Mouse (Mus musculus): ENCODE data around the gene Ddost.
"Not testable (repeated sequence)": the region's sequence is repeated elsewhere in the genome, so short reads cannot be mapped to it uniquely, and the experiment has no call there.

Ddost gene

DNA sequence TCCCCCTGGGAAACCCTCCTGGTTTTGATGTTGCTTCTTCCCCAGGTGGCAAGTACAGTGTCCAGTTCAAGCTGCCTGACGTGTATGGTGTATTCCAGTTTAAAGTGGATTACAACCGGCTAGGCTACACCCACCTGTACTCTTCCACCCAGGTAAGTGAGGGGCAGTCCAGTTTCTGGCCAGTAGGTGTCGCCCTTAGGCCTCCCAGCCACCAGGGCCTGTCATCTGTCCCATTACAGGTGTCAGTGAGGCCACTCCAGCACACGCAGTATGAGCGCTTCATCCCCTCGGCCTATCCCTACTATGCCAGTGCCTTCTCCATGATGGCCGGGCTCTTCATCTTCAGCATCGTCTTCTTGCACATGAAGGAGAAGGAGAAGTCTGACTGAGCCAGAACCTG, 7.1 kb downstream of the Ddost start:
- in situ Hi-C loops (cut with MboI, MseI), result no loop called here

DNA sequence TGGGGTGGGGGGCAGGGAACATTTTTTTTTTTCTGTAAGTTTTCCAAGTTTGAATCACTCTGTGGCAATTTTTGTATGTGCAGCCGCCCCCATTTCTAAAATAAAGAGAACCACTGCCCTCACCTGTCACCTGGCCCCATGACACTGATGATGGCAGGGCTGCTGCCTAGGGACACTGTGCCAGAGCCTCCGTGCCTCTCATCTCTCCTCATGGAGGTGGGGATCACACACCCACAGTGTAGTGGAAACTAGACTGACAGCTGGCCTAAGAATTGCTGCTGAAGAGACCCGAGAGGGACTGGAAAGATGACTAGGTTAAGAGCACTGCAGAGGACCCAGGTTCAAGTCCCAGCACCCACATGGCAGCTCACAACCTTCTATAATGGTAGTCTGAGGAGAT, 7.6 kb downstream of the Ddost start:
- in situ Hi-C loops (cut with MboI, MseI), result no loop called here

DNA sequence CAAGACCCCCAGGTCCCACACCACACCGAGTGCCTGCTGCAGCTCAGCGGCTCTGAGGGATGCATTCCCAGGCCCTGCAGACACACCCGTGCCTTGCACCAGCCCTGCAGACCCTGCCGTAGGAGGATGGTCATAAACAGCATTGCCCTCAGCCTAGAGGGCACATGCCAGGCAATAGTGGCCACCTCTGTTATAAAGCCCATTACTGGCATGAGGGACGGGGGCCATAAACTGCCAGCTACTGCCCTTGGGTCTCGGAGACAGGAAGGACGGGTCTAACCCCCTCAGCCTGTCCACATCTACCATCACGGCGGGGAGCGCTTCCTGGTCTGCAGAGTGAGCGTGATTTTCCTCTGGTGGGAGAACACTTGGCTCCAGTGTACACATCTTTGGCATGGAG, 8.5 kb downstream of the Ddost start:
- in situ Hi-C loops (cut with MboI, MseI), result no loop called here

DNA sequence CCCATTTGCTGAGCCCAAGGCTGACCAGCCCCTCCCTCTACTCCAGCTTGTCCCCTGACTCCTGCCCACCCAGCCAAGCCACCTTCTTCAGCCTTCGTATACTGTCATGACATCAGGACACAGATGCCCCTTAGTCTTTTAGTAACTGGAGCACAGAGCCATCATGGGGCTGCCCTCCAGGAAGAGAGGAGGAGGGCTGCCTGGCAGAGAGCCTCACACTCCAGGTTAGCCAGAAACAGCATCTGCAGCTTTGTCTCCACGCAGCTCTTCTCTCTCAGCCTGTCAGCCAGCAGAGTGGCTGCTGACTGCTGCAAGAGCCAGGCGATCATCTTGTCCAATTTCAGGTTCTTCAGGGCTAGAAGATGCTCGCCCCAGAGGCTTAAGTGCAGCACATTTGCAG, 9.3 kb downstream of the Ddost start:
- in situ Hi-C loops (cut with MboI, MseI), result no loop called here

DNA sequence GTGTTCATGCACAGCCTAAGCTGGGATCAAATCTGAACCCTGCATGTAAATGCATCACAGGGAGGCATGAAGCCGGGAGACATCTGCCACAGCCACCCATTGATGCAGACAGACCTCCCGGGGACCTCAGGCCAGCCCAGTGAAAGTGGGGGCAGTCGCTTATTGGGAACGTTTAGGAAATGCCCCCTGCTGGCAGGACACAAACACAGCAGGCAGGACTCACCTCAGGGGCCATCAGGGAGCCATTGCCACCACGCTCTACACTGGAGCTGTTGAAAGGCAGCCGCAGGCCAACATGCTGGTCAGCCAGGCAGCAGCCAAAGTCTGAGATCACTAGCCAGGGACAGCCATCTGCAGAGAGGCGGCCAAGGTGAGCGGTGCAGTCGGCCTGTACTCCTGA, 11.3 kb downstream of the Ddost start:
- in situ Hi-C loops (cut with MboI, MseI), result no loop called here

DNA sequence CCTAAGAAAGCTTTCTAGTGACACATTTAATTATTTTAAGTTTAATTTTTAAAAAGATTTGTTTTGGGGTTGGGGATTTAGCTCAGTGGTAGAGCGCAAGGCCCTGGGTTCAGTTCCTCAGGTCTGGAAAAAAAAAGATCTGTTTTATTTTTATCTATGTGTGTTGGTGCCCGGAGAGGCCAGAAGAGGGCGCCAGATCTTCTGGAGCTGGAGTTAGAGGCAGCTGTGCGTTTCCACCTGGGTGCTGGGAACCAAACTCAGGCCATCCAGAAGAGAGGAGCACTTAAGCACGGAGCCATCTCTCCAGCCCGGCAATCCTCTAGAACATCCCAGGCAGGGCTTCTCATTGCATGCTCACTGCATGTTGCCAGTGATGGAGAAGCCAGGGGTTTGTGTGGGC, 11.8 kb downstream of the Ddost start:
- in situ Hi-C loops (cut with MboI, MseI), result no loop called here

DNA sequence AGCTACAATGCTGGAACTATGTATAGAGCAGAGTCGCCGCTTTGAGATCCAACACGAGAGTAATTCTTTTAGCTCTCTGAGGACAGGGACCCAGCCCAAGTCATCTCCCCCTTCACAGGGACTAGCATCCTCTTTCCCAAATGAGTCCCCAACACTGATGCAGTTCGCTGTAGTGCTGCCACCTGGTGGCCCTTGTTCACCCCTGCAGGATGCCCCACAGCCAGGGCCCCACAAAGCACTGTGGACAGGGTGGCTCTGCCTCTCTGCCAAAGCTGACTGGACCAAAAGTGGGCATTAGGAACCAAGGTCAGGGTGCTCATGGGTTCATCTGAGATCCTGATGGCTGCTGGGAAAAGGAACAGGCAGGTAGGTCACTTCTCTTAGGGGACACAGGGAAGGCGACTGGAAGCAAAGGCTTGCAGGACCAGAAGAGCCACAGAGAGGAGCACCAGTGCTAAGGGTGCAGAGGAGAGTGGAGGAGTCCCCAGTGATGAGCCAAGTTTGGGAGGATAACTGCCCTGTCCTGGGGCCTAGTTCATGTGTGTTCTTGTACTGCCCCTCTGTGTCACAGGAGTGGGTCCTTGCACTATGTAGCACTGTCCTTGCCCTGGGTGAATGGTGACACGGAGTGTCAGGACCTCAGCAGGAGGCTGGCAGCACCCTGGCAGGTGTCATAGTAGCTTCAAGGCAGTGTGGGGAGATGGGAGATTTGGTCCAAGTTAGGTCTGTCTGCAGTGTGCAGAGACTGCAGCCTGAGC, 14.2 kb downstream of the Ddost start:
- in situ Hi-C loops (cut with MboI, MseI), result no loop called here

DNA sequence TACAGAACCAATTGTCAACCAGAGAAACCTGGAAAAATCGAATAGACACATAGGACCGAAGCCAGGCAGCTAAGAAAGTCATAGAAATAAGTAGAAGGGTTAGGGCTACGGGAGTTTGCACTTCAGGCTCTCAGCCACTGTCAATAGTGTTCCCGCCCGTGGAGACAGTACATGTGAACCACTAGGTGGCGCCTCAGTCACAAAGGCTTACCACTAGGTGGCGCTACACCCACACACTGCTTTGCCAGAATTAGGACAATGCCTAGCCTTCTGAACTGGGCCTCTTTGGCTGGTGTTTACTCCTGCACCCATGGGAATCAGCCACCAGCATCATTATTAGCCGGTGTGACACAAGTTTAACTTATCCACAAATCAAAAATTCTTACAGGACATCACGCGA, 15.0 kb downstream of the Ddost start:
- in situ Hi-C loops (cut with MboI, MseI), result no loop called here

DNA sequence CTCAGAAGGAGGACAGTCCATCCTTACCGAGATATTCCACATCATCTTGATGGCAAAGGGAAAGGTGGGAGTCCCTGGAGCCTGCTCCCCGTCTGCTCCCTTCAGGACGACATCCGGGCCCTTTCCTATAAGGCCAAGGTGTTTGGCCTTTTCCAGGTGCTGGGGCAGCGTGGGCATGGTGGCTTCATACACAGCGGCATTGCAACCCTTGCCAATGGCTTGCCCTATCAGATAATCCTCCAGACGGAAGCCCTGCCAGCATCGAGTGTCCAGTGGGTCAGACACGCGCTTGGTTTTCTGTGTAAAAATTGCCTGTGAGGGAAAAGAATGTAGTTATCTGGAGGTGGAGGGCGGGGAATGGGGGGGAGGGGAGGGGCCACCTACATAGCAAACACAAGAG, 16.2 kb downstream of the Ddost start:
- in situ Hi-C loops (cut with MboI, MseI), result no loop called here

DNA sequence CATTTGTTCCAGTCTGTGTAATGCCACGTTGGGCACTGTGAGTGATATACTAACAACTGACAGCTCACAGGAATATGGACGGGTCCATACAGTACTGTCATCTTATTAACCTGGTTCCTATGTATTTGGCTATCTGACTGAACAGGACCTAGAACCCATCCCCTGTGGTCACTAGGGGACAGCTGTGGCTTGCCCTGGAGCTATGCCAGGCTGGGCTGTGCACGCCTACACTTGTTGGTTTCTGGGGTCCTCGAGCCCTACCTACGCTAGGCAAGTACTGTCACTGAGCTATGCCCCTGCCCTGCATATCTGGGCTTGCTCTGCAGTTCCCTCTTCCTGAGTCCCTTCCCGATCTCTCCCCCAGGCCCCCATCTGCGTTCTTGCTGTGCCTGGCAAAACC, 17.0 kb downstream of the Ddost start:
- in situ Hi-C loops (cut with MboI, MseI), result no loop called here

DNA sequence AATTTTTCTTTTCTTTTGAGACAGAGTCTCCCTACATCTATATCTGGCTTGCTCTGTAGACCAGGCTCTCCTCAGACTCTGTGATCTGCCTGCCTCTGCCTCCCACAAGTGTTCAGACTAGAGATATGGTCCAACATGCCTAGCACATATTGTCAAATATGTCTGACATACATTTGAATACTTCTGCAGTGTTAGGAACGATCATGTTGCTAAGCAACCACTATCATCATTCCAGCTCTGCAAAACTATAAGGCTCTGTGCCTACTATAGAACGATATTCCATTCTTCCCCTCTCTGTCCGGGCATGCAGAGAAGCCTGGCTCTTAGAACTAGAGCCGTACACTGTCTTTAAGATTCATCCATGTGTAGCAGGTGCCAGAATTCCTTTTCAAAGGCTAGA, 18.2 kb downstream of the Ddost start:
- in situ Hi-C loops (cut with MboI, MseI), result no loop called here

DNA sequence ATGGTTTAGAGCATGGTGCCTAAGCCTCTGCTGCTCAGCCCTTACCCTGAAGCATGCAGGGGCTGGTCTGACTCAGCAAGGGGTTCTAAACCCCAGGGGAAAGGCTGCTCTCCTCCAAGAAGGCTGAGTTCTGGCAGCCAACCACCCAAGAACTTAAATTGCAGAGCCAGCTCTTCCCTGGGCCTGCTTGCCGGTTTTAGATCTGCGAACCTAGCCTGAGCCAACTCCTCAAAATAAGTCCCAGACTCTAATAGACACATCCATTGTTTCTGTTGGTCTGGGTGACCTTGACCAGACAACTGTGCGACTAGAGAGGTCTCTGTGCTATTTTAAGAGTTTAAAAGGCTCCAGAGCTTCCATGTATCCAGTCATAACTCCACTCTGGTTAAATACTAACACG, 19.2 kb downstream of the Ddost start:
- in situ Hi-C loops (cut with MboI, MseI), result no loop called here

DNA sequence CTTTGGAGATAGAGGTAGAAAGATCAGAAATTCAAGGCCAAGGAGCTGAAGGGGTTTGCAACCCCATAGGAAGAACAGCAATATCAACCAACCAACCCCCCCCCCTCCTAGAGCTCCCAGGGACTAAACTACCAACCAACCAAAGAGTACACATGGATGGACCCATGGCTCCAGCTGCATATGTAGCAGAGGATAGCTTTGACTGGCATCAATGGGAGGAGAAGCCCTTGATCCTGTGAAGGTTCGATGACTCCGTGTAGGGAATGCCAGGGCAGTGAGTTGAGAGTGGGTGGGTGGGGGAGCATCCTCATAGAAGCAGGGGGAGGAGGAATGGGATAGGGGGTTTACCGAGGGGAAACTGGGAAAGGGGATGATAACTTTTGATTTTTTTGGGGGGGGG, 19.9 kb downstream of the Ddost start:
- in situ Hi-C loops (cut with MboI, MseI), result no loop called here

DNA sequence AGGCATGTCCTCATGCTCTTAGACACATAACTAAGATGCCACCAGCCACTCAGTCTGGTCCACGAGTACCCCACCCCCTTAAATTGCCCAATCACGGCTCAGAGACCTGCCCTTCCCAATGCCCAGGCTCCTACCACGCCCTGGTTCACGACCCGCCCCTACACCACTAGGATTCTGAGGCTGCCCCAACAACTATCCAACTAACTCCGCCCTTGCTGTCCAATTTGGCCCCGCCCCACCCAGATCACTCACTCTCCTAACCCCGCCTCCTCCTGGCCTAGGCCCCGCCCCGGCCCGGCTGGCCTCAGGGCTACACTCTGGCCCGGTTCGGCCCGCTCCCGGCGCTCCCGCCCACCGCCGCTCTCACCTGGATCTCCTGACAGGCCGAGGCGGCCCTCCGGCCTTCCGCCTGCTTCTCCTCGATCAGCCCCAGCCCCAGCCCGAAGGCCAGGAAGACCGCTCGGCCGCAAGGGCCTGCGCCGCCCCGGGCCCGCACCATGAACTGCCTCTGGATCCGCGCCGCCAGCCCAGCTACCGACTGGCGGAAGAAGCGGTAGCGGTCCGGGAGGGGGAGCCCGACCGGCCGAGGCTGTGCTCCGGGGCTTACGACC, 21.0 kb downstream of the Ddost start:
- in situ Hi-C loops (cut with MboI, MseI), result no loop called here

DNA sequence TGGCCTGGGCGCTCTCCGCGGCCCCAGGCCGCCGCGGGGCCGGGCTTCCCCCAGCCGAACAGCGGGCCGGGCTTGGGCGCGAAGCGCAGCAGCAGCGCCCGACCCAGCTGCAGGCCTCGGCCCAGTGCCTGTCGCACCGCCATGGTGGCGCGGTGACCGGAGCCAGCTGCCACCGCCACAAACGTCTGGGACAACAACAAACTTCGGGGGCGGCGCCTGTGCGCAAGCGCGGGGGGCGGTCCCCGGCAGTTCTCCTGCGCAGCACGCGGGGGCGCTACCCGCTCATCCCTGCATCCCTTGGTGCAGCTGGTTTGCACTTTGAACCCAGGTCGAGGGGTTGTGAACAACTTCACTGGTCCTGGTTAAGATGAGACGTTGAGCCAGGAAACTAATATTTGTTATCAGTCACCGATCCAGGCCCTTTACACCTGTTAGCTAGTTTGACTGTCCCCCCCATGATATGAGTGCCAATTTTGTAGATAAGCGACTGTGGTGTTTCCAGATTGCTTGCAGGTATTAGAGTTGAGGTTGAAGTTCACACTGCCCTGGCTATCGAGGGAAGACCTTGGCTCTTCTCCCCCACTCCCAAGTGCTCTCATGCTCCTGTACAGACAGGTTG, 21.7 kb downstream of the Ddost start, which contains the start of gene Pink1:
TSS of gene Pink1 (minus strand) at position 231 of the 619 bp plus-strand sequence.
- in situ Hi-C loops (cut with MboI, MseI), result no loop called here

DNA sequence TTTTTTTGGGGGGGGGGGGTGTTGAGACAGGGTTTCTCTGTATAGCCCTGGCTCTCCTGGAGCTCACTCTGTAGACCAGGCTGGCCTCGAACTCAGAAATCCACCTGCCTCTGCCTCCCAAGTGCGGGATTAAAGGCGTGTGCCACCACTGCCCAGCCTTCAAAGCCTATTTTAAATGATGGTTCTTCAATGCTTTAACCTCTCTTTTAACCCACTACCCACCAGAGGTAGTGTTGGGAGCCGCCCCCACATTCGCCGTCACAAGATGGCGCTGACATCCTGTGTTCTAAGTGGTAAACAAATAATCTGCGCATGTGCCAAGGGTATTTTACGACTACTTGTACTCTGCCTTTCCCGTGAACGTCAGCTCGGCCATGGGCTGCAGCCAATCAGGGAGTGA, 22.6 kb downstream of the Ddost start:
- in situ Hi-C loops (cut with MboI, MseI), result not testable (repeated sequence)

DNA sequence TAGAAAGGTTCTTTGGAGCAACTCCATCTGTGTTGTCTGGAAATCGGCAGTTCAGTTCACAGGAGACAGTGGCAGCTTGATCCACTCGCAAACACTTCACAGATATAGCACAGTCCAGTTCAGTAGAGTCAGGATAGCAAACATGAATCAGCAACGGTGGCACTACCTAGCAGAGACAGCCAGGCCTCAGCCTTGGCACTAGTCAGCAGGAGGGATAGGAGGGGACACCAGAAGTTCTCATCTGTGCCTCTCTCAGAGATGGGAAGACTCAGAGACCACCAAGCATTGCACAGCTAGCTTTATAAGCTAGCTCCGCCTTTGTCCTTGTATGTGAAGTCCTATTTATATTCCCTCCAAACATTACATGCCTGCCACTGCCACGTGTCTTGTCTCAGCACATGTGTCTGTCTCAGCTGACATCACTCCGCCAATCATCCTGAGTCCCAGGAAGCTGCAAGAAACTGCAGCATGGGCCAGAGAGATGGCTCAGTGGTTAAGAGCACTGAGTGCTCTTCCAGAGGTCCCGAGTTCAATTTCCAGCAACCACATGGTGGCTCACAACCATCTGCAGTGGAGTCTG, 23.5 kb downstream of the Ddost start:
- in situ Hi-C loops (cut with MboI, MseI), result no loop called here

DNA sequence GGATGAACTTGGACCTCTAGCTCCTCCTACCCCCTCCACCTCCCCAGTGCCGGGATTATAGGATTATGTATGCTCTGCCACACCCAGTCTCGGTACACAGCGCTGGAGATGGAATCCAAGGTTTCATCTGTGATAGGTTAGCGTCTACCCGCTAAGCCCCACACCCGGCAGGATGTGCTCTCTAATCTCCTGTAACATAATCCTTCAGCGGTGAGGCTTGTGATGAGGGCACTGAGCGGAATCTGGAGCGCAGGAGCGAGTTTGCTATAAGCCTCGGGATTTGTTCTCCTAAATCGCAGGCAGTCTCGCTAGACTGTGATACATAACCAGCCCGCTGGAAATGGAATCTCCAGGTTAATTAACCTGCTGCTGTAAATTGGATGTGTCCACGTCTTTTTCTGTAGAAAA, 25.7 kb downstream of the Ddost start:
- in situ Hi-C loops (cut with MboI, MseI), result no loop called here

DNA sequence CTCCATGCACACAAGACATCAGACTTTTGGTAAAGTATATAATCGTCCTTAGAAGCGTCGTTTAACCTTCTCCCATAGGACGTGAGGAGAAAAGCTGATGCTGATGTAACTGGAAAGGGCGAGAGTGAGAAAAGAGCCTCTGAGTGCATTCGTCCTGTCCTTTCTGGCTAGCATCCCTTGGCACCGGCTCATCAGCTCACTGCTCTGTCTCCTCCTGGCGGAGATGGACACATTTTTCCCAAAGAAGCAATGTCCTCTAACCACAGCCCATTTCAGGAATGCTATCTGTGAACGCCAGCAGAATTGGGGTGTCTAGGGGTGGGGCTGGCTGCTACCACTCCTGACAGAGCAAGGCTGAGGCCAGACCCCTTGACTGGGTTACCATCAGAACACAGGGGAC, 27.1 kb downstream of the Ddost start:
- in situ Hi-C loops (cut with MboI, MseI), result no loop called here

DNA sequence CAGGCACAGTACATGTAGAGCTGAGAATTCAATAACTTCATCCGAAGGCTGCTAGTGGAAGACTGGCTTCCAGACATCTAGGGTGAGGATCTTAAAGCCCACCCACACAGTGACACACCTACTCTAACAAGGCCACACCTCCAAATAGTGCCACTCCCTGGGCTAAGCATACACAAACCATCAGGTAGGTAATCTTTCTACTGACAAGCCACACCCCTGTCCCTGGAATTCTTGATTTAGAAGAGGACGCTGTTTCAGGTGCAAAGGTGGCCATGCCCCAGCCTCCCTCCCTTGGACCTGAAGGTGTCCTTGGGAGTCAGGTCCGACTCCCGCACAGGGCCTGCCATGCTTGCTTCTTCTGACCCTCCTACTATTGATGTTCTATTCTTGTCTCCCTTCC, 28.6 kb downstream of the Ddost start:
- in situ Hi-C loops (cut with MboI, MseI), result no loop called here

DNA sequence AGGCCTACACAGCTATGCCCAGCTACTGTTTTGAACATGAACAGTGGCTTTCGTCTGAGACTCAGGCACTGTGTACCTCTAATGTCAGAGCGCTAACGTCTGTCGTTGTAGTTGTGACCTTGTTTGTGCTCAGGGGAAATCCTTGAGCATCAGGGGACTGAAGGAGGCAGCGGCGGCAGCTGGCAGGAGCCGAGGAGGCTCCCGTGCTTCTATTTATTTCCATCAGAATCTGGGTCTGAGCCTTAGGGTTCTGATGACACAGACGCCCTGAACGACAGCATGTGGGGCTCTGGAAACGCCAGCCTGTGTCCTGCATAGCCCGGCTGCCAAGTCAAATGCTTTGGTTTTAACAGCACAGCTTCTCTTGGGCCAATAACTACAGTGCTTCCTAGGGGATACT, 30.5 kb downstream of the Ddost start:
- in situ Hi-C loops (cut with MboI, MseI), result no loop called here

DNA sequence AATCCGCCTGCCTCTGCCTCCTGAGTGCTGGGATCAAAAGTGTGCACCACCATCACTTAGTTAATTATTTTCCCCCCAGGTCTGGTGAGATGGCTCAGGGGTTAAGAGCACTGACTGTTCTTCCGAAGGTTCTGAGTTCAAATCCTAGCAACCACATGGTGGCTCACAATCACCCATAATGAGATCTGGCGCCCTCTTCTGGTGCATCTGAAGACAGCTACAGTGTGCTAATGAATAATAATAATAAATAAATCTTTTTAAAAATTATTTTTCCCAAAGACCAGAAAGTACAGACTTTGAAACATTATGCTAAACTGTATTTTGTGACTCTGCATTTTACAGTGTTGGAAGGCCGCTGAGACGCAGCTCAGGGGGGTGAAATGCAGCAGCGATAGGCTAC, 31.1 kb downstream of the Ddost start:
- in situ Hi-C loops (cut with MboI, MseI), result no loop called here

DNA sequence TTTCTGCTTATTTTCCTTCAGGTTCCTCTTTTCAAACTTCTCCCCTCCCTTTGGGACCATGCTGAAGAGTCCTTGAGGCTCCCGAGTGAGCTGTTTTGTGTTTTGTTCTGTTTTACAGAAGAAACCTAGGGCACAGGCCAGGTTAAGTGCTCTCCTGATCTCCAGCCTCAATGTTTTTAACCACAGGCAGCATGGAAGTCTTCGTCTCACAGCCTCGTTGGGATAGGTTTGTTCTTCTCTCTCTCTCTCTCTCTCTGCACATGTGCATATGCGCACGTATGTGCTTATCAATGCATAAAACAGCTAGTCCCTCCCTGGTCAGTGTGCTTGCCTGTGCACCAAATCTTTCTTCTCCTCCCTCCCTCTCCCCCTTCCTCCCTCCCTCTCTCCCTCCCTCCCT, 32.3 kb downstream of the Ddost start:
- in situ Hi-C loops (cut with MboI, MseI), result no loop called here
